Mouse (Mus musculus) CD8-positive naive resting alpha-beta T cell, adult 2 months (primary cell): Measurements from ENCODE around the gene Proz.
"Not testable (repeated sequence)": the region's sequence is repeated elsewhere in the genome, so short reads cannot be mapped to it uniquely, and the experiment has no call there.

Source experiments
- DNase-seq, 2 experiments: peaks; one replicate each; pipeline ENCODE4 v3.0.0; 2022; ENCODE audit warnings: low read depth in 2 of 2, low spot score in 2 of 2

The Proz gene

GRCm38 (mm10) chr8:13060441-13061150 lies at the start of gene Proz:
Gene Proz, plus strand, starts transcription at chr8:13060914.
- no peak for DNase-seq

GRCm38 (mm10) chr8:13019560-13019959 lies 41.2 kb upstream of the Proz start:
- no peak for DNase-seq

- DNase-seq: no peak
Observed at GRCm38 (mm10) chr8:13021830-13022229, 38.9 kb upstream of the Proz start.

GRCm38 (mm10) chr8:13025487-13026224 lies 35.1 kb upstream of the Proz start, which contains the start of gene F7:
Gene F7, plus strand, starts transcription at chr8:13026034.
- no peak for DNase-seq

GRCm38 (mm10) chr8:13027615-13028014 lies 33.1 kb upstream of the Proz start:
- no peak for DNase-seq

- no peak for DNase-seq
Observed at GRCm38 (mm10) chr8:13028482-13028881, 32.2 kb upstream of the Proz start.

GRCm38 (mm10) chr8:13036346-13036812 lies 24.3 kb upstream of the Proz start:
- DNase-seq: no peak

GRCm38 (mm10) chr8:13037015-13037414 lies 23.7 kb upstream of the Proz start, which contains the start of gene F10:
Gene F10, plus strand, starts transcription at chr8:13037308.
- no peak for DNase-seq

- DNase-seq: no peak
Observed at GRCm38 (mm10) chr8:13037569-13037968, 23.1 kb upstream of the Proz start.

- no peak for DNase-seq
Observed at GRCm38 (mm10) chr8:13039054-13039453, 21.7 kb upstream of the Proz start.

GRCm38 (mm10) chr8:13041459-13041858 lies 19.3 kb upstream of the Proz start:
- no peak for DNase-seq

- no peak for DNase-seq
Observed at GRCm38 (mm10) chr8:13047652-13048051, 13.1 kb upstream of the Proz start.

GRCm38 (mm10) chr8:13050550-13050949 lies 10.2 kb upstream of the Proz start:
- no peak for DNase-seq

- no peak for DNase-seq
Observed at GRCm38 (mm10) chr8:13057351-13057750, 3.4 kb upstream of the Proz start.

GRCm38 (mm10) chr8:13063112-13063511 lies 2.4 kb downstream of the Proz start:
- no peak for DNase-seq

- no peak for DNase-seq
Observed at GRCm38 (mm10) chr8:13073255-13073654, 12.5 kb downstream of the Proz start.

GRCm38 (mm10) chr8:13075044-13075443 lies 14.3 kb downstream of the Proz start:
- no peak for DNase-seq

GRCm38 (mm10) chr8:13075579-13075978 lies 14.9 kb downstream of the Proz start:
- not testable (repeated sequence) for DNase-seq

- DNase-seq: no peak
Observed at GRCm38 (mm10) chr8:13077542-13077941, 16.8 kb downstream of the Proz start.

GRCm38 (mm10) chr8:13104691-13105086 lies 44.0 kb downstream of the Proz start:
- peak; percentile 86 to 87 for DNase-seq

- DNase-seq: peak; percentile 96 to 97
Observed at GRCm38 (mm10) chr8:13105087-13105881, 44.6 kb downstream of the Proz start, which contains the start of the genes Pcid2 and Cul4a. Gene Pcid2, minus strand, starts transcription at chr8:13105459. Gene Cul4a, plus strand, starts transcription at chr8:13105621.
